Mouse (Mus musculus) thymus, adult 2 months (tissue): ENCODE measurements around the gene Klf1.

Experiments
- CTCF ChIP-seq: fragments of 200-500 bp; IDR thresholded peaks from 2 replicates; pipeline ENCODE4 v1.5.1; 2012; ENCODE audit warnings: mild to moderate bottlenecking, control low read depth, low read length, moderate library complexity, borderline replicate concordance; ENCODE audit not compliant: control insufficient read depth, poor library complexity, insufficient read depth; ENCODE audit errors: extremely low read depth
- POLR2A ChIP-seq: fragments of 200-500 bp; IDR thresholded peaks from 2 replicates; pipeline ENCODE4 v1.6.1; 2012; ENCODE audit warnings: mild to moderate bottlenecking, low read length, control low read depth, moderate library complexity; ENCODE audit not compliant: control insufficient read depth, poor library complexity, insufficient read depth; ENCODE audit errors: extremely low read depth

DNA sequence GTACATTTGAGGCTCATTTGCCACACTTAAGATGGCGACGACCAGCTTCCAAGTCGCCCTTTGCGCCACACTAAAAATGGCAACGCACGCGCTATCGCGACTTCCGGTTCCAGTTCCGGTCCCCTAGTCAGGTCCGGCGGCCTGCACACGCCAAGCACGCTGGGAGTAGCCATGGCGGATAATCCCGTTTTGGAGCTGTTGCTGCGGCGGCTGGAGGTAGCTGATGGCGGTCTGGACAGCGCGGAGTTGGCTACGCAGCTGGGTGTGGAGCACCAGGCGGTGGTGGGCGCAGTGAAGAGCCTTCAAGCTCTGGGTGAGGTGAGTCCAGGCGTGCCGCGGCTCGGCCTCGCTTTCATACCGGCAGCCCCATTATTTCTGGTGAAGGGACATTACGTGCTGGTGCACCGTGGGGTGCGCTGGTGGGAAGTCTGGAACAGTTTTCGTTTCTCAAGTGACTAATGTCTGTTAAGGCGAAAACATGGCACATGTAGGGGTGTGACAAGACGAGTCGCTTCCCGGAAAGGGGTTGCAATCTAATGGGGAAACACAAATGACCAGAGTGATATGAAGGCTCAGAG, 44.8 kb upstream of the Klf1 start, which contains the start of gene Farsa:
- TF ChIP-seq CTCF (0 out of 2 replicates have a peak, but pooled peaks have one; percentile 11), POLR2A (peak; percentile 65; the same call in 1 of the 2 replicates)
